Mouse (Mus musculus) c-Kit-positive CD71-positive TER-119-negative erythroid progenitor cells, embryonic 14.5 days (primary cell): ENCODE results near the gene Tbcel.

Experiments
- DNase-seq: peaks from one replicate; pipeline ENCODE4 v3.0.0-alpha.2; 2013; ENCODE audit warnings: low read depth

Tbcel gene

GRCm38 (mm10) chr9:42441234-42441633 is 66.4 kb downstream of the Tbcel start:
- no peak for DNase-seq

GRCm38 (mm10) chr9:42439446-42439845 is 68.2 kb downstream of the Tbcel start:
- DNase-seq, result no peak

GRCm38 (mm10) chr9:42432155-42432554 is 75.5 kb downstream of the Tbcel start:
- DNase-seq, result no peak

- no peak for DNase-seq
These were observed 76.0 kb downstream of the Tbcel start for GRCm38 (mm10) chr9:42431606-42432005.

- no peak for DNase-seq
These were observed 79.3 kb downstream of the Tbcel start for GRCm38 (mm10) chr9:42428060-42428924.

GRCm38 (mm10) chr9:42426661-42427358 is 80.8 kb downstream of the Tbcel start:
- no peak for DNase-seq

- DNase-seq, result no peak
These were observed 84.0 kb downstream of the Tbcel start for GRCm38 (mm10) chr9:42423649-42424048.

- no peak for DNase-seq
These were observed 87.9 kb downstream of the Tbcel start for GRCm38 (mm10) chr9:42419687-42420086.

GRCm38 (mm10) chr9:42418786-42419185 is 88.8 kb downstream of the Tbcel start:
- no peak for DNase-seq

- no peak for DNase-seq
These were observed 90.2 kb downstream of the Tbcel start for GRCm38 (mm10) chr9:42417352-42417952.

GRCm38 (mm10) chr9:42415184-42415583 is 92.4 kb downstream of the Tbcel start:
- DNase-seq, result no peak

GRCm38 (mm10) chr9:42413345-42413744 is 94.3 kb downstream of the Tbcel start:
- DNase-seq, result no peak

- DNase-seq, result no peak
These were observed 96.3 kb downstream of the Tbcel start for GRCm38 (mm10) chr9:42411296-42411695.

GRCm38 (mm10) chr9:42405736-42406135 is 101.9 kb downstream of the Tbcel start:
- DNase-seq, result no peak

- no peak for DNase-seq
These were observed 106.1 kb downstream of the Tbcel start for GRCm38 (mm10) chr9:42401486-42401885.

GRCm38 (mm10) chr9:42399829-42400228 is 107.8 kb downstream of the Tbcel start, which contains the start of gene Tecta:
Gene Tecta (minus strand): TSS chr9:42399929.
- no peak for DNase-seq

- no peak for DNase-seq
These were observed 111.5 kb downstream of the Tbcel start for GRCm38 (mm10) chr9:42396141-42396540.

GRCm38 (mm10) chr9:42394903-42395302 is 112.7 kb downstream of the Tbcel start:
- DNase-seq, result no peak

- no peak for DNase-seq
These were observed 113.3 kb downstream of the Tbcel start for GRCm38 (mm10) chr9:42394321-42394720.

- DNase-seq, result no peak
These were observed 114.7 kb downstream of the Tbcel start for GRCm38 (mm10) chr9:42392927-42393326.

GRCm38 (mm10) chr9:42388490-42388889 is 119.1 kb downstream of the Tbcel start:
- DNase-seq, result no peak

GRCm38 (mm10) chr9:42387038-42387437 is 120.6 kb downstream of the Tbcel start:
- no peak for DNase-seq

GRCm38 (mm10) chr9:42385656-42386055 is 122.0 kb downstream of the Tbcel start:
- no peak for DNase-seq
